Comparison of ENCODE assay signal across 13 mouse cellular contexts in genomic region chr1:105824356-105824755, GRCm38 (mm10). TPM values are rescaled to one million over a fixed set of nuclear protein-coding genes. Genes with fewer than 3 reads are reported as not detected.
"Had no signal": no experiment of that assay in that cellular context is flagged by ENCODE, and none has a peak within 500 bp of the region (broad histone marks: within the 10 kb centered on the region; RNA-seq: fewer than 3 reads in every experiment).

No protein-coding gene starts in this region.

- H3K4me2 ChIP-seq: liver, embryonic 13.5 days had no signal

- H3K9me3 ChIP-seq: liver, embryonic 13.5 days had no signal

- H3K27ac ChIP-seq: hindbrain, postnatal 0 days; layer of hippocampus, adult 2 months; left cerebral cortex, adult 2 months; liver, embryonic 13.5 days; macrophage had no signal

- H3K4me3 ChIP-seq: layer of hippocampus, adult 2 months; left cerebral cortex, adult 2 months; liver, embryonic 13.5 days had no signal

- H3K36me3 ChIP-seq: liver, embryonic 13.5 days had no signal

- ATAC-seq: inflammation-experienced regulatory T-cells, adult 6 months; intestine, embryonic 16.5 days had no signal

- H3K9ac ChIP-seq: liver, embryonic 13.5 days had no signal

- DNase-seq: layer of hippocampus, postnatal 36 days; liver, embryonic 13.5 days; lung, adult 2 months; midbrain, embryonic 14.5 days; thymus, adult 18-20 months; thymus, postnatal 14 days; thymus, postnatal 4 days had no signal

- H3K27me3 ChIP-seq: liver, embryonic 13.5 days had no signal

- H3K4me1 ChIP-seq: liver, embryonic 13.5 days had no signal

RNA-seq across cellular contexts. Expression of gene Tnfrsf11a, which starts 43.8 kb away (rescaled TPM):
- polyA plus RNA-seq: inflammation-experienced regulatory T-cells, adult 6 months had no signal
